Mouse (Mus musculus) Patski (cell line): ENCODE results near the gene Ugt1a6b. TPM values are rescaled to one million over a fixed set of nuclear protein-coding genes. Genes with fewer than 3 reads are reported as not detected.
"Not testable (repeated sequence)": the region's sequence is repeated elsewhere in the genome, so short reads cannot be mapped to it uniquely, and the experiment has no call there.

Experiments
- ATAC-seq: fragments of 100-300 bp; one replicate; pipeline ENCODE4 v1.8.0; 2021
- CTCF ChIA-PET: fragments of 350-600 bp; sonication (Branson Sonifier 250); formaldehyde crosslinking; loops from one replicate; lab custom pipeline; 2022; ENCODE audit warnings: inconsistent platforms; lab: Charles Lee
- POLR2A ChIA-PET: fragments of 350-600 bp; sonication (Branson Sonifier 250); formaldehyde crosslinking; loops from one replicate; lab custom pipeline; 2022; ENCODE audit warnings: antibody characterized with exemption, inconsistent platforms; lab: Charles Lee
- DNase-seq: peaks from one replicate; pipeline ENCODE4 v3.0.0-alpha.2; 2011; ENCODE audit warnings: low read depth, low spot score
- H3K27me3 ChIP-seq: fragments of 371-371 bp; one replicate; pipeline ENCODE4 v1.5.1; 2021
- CTCF ChIP-seq: fragments of 100-300 bp; IDR thresholded peaks from one replicate; pipeline ENCODE4 v1.5.1; 2021
- in situ Hi-C: fragments of 300-500 bp; cut with MboI; formaldehyde crosslinking; loops from 3 replicates; pipeline ENCODE4 v1.11.1; 2018; ENCODE audit warnings: low pct_unique_long_range_greater_than_20kb, mixed read lengths
- polyA plus RNA-seq: library from polyadenylated mRNA; unstranded; gene quantifications from one replicate; pipeline ENCODE4 v1.2.3, GENCODE M21; 2021

The Ugt1a6b gene
- polyA plus RNA-seq, 1 experiment from 2014 or later = 4.2 TPM

DNA sequence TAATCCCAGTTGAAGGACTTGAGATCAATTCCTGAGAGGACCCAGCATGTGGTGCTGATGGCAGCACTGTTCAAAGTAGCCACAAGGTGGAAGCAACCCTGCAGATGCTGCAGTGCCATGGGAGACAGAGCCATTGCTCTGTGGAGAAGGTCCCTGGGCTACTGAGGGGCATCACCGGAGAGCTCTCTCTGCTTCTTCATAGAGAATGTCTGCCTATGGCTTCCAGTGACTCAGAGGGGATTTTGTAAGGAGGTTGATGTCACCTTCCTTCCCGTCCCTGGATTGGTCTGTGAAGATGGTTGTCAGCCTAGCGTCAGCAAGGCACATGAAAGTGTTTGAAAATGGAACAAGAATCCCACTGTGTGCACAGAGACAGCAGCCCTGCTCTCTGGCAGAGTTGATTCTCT lies 8.8 kb upstream of the Ugt1a6b start:
- DNase-seq, H3K27me3 ChIP-seq, POLR2A ChIA-PET, in situ Hi-C loops: not testable (repeated sequence)
- peak; percentile 48 for TF ChIP-seq CTCF
- CTCF ChIA-PET = interaction anchor here (1.0 kb wide), 1 partner anchor 194 kb away, joined by 4 read pairs; no protein-coding TSS in a partner anchor
- peak; percentile 44 for ATAC-seq

DNA sequence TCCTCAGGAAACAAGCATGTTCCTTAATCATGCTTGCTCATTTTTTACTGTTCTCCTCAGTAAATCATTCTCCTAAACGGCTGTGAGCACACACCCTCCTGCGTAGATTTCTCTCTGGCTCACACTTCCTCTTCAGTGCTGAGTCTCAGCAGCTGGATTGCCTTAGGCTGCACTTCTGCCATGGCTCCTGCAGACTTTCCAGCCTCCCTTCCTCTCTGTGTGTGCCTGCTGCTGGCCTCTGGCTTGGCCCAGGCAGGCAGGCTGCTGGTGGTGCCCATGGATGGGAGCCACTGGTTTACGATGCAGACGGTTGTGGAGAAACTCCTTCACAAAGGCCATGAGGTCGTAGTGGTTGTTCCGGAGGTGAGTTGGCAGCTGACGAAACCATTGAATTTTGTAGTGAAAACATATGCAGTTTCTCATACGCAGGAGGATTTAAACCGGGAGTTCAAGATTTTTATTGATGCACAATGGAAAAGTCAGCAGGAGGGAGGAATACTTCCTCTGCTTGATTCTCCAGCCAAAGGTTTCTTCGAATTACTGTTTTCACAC lies 8.0 kb upstream of the Ugt1a6b start, which contains the start of gene Ugt1a7c:
Gene Ugt1a7c (plus strand): TSS at position 122 of the 552 bp plus-strand sequence.
- no peaks in the 10 kb centered on the region for H3K27me3 ChIP-seq
- in situ Hi-C loops = no loop called here
- ATAC-seq (no peak), DNase-seq (peak; percentile 55)
- no peak for TF ChIP-seq CTCF
- ChIA-PET CTCF (interaction anchor here (1.0 kb wide), 1 partner anchor 193 kb away, joined by 4 read pairs; no protein-coding TSS in a partner anchor), POLR2A (no interaction called here)

DNA sequence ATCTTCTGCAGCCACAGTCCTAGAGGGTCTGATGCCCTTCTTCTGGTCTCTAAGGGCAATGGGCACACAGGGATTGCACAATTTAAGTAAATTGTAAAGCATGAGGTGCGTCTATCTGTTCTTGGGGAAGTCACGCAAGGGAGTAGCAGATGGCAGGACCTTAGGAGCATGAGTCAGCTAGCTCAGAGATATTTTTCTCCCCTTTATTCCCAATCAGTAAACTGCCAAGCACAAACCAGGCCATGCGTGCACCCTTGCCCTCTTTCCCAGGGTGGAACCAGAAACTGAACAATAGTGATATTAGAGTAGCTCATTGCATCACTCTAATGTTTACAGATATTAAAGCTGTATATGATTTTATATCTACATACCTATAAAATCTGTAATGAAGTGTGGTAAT lies 4.5 kb upstream of the Ugt1a6b start:
- CTCF ChIA-PET, DNase-seq, POLR2A ChIA-PET, in situ Hi-C loops, ATAC-seq, H3K27me3 ChIP-seq: not testable (repeated sequence)

DNA sequence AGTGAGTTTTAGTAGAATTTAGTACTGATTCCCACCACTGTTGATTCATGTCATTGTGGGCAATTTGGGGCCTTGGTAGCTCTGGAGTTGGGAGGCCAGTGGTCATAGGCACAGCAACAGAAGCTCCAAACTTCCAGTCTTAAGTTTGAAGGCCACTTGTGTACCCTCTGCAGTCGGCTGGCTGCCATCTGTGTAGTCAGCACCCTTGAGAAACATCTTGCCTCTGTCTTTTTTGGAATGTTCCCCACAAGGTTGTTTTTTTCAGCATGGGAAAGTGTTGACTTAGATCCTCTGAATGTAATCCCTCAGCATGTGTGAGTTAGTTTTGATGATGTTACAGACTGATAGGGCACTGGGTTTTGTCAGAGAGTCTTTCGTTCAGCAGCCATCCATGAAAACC lies 3.4 kb upstream of the Ugt1a6b start:
- H3K27me3 ChIP-seq, CTCF ChIA-PET, POLR2A ChIA-PET, DNase-seq, ATAC-seq, in situ Hi-C loops: not testable (repeated sequence)

DNA sequence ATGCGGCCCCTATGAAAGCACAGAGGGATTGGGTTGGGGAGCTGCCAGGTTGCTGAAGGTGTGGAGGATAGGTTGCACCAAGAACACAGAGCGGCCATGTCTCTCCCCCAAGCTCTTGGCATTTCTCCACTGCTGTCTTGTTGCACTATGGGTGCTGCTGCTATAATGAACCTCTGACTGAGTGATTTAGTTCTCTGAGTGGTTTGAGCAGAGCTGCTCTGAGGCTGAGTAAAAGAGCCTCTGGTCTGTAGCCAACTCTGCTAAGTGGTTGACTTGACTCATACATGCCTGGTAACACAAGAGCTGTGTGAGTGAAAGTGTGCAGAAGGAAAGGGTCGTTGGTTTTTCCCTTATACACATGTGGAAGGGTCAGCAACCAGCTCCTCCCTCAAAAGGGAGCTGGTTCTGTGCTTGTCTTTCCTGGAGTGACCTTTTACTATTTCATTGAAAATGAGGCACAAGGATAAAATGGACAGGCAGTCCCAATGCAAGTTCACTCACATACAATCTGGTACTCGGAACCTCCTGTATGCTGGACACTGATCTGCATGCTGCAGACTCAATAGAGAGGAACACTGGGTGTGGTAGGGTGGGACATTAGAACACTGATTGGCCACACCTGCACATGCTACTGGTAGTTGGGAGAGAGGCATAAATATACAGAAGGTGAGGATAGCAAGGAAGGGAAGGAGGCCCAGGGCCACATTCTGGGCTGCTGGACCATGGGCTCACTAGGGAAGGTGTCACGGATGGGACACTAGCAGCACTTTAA lies 831 bp downstream of the Ugt1a6b start:
- POLR2A ChIA-PET, DNase-seq, in situ Hi-C loops, H3K27me3 ChIP-seq, CTCF ChIA-PET: not testable (repeated sequence)
- ATAC-seq = peak; percentile 65

DNA sequence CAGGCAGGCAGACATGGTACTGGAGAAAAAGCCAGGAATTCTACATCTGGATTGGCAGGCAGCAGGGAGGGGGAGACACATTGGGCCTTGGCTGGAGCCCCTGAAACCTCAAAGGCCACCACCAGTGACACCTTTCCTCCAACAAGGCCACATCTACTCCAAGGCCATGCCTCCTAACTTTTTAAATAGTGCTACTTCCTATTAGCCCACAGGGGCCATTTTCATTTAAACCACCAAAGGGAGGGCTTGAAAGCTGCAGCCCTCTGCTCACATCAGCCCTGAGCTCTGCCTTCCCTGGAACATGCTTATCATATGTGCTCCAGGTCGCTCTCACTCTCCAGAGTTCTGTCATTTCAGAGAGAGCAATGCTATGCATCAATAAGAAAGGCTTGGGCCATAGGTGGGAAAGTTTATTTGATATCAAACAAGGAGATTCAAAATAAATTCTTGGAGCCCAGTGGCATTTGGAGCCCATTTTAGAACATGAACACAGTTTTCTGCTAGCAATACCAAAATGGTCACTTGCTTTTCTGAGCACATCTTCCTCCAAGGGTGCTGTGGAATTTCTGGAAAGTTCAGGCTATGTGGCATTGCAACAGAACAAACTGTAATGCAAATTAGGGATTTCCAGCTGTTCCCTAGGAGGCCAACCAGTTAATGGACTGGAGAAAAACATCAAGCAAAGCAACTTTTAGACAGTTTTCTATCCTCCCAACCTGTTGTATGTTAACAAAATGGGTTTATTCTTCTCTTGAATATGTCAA lies 1.8 kb downstream of the Ugt1a6b start:
- CTCF ChIA-PET = no interaction called here

DNA sequence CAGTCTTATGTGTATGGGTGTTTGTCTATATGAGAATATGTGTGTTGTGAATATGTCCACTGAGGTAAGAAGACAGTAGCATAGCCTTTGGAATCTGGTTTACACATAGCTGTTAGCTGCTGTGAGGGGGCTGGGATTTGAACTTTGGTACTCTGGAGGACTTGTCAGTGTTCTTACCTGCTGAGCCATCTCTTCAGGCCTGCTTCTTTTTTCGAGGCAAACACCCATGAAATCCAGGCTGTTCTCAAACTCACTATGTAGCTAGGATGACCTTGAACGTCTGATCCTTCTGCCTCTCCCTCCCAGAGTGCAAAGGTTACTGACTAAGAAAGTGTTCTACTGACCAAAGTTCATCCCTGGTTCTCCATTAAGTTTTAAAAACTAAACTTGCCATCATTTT lies 2.6 kb downstream of the Ugt1a6b start:
- ChIA-PET CTCF (no interaction called here), POLR2A (no interaction called here)
- in situ Hi-C loops = no loop called here
- ATAC-seq (no peak), DNase-seq (no peak)
- TF ChIP-seq CTCF = no peak
- no peaks in the 10 kb centered on the region for H3K27me3 ChIP-seq

More for the DNA sequence above, 1.8 kb downstream of the Ugt1a6b start:
- no peak for ATAC-seq
- no peaks in the 10 kb centered on the region for H3K27me3 ChIP-seq
- no peak for DNase-seq
- POLR2A ChIA-PET = no interaction called here
- no peak for TF ChIP-seq CTCF
- in situ Hi-C loops = no loop called here

DNA sequence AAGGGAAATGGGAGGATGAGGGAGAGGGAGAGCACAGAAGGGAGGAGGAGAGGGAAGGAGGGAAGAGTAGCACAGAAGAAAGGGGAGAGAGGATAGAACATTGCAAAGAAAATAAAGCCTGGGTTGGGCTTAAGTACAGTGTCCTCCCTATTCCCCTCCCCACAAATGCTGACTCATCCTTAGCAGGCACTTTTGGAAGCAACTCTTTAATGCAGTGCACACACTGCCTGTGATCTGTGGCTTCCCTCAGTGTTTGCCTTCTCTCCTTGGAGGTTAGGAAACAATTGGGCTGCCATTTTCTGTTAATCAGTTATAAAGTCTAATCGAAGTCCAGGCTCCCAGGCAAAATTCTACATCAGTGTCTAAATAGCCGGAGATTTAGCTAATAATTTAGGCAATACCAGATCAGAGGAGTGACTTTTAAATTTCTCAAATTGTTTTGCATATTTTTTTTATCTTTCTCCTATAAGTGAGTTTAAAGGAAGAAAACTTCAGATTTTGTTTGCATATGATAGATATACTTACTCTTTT lies 6.0 kb downstream of the Ugt1a6b start:
- DNase-seq, POLR2A ChIA-PET, CTCF ChIA-PET, in situ Hi-C loops, H3K27me3 ChIP-seq: not testable (repeated sequence)
- ATAC-seq = peak; percentile 76

DNA sequence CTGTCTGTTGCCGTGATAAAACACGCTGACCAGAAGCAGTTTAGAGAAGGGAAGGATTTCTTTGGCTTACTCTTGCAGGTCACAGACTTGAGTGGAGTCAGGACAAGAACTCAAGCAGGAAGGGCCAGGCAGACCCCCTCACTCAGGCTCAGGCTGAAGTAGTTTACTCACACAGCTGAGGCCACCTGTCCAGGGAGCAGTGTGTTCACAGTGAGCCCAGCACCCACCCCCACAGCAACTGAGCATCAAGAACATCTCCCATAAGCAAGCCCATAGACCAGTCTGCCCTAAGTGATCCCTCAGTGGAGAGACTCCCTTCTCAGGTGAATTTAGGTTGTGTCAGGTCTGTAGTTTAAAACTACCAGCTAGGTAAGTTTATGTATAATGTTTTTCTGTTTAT lies 6.6 kb downstream of the Ugt1a6b start:
- CTCF ChIA-PET, in situ Hi-C loops, H3K27me3 ChIP-seq, ATAC-seq, POLR2A ChIA-PET, DNase-seq: not testable (repeated sequence)

DNA sequence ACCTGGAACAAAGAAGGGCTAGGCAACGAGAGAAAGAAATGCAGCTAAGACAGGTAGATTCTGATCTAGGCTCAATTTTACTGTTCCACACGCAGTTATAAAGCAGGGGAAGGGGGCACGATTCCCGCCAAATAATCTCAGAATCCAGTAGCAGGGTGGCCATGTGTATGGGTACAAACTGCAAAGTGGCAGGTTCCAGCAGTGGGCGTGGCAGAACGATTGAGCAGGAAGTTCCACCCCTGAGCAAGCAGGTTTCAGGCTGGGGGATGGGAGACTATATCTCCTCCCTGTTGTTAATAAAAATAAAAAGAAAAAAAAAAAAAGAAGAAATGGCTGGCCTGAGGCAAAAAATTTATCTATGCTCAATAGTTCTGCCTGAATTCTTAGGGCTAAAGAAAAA lies 9.7 kb downstream of the Ugt1a6b start:
- ATAC-seq, CTCF ChIA-PET, in situ Hi-C loops, H3K27me3 ChIP-seq, POLR2A ChIA-PET, DNase-seq: not testable (repeated sequence)
